Mouse (Mus musculus): Measurements from ENCODE around the gene Ltbp2. TPM values are rescaled to one million over a fixed set of nuclear protein-coding genes. Genes with fewer than 3 reads are reported as not detected.

Gene Ltbp2
- polyA plus RNA-seq, 1 experiment, result 0.23 TPM

DNA sequence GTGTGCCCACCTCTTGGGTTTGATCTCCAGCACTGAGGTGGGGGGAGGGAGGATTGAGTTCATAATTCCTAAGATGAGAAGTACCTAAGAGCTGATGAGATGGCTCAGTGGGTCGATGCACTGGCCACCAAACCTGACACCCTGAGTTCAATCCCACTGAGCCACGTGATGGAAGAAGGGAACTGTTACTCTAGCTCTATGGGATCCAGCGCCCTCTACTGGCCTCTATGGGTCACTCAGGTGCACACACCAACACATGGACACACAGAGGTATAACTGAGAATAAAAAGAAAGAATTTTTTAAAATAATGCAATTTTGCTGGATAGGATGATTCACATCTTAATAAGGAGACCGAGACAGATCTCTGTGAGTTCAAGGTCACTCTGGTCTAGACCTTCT, 57.8 kb downstream of the Ltbp2 start:
- TF ChIP-seq GATA1 (IDR thresholded peaks at IDR 0.05; ENCODE audit: low read length) (no peak), TAL1 (IDR thresholded peaks at IDR 0.05; ENCODE audit: low read length) (no peak)
- peaks cover 62% of the 10 kb centered on the region for H3K4me1 ChIP-seq (ENCODE audit: control insufficient read depth)
- H3K9me3 ChIP-seq (ENCODE audit: control insufficient read depth, low read length), result peaks cover 2% of the 10 kb centered on the region; the same call in 1 of the 2 replicates
- H3K36me3 ChIP-seq (ENCODE audit: control insufficient read depth), result peaks cover 3% of the 10 kb centered on the region; the same call in 1 of the 2 replicates
- H3K27me3 ChIP-seq (ENCODE audit: control insufficient read depth), result peaks cover 2% of the 10 kb centered on the region; the same call in 1 of the 2 replicates
- H3K4me3 ChIP-seq (replicated peaks), result no peak overlapping the region

DNA sequence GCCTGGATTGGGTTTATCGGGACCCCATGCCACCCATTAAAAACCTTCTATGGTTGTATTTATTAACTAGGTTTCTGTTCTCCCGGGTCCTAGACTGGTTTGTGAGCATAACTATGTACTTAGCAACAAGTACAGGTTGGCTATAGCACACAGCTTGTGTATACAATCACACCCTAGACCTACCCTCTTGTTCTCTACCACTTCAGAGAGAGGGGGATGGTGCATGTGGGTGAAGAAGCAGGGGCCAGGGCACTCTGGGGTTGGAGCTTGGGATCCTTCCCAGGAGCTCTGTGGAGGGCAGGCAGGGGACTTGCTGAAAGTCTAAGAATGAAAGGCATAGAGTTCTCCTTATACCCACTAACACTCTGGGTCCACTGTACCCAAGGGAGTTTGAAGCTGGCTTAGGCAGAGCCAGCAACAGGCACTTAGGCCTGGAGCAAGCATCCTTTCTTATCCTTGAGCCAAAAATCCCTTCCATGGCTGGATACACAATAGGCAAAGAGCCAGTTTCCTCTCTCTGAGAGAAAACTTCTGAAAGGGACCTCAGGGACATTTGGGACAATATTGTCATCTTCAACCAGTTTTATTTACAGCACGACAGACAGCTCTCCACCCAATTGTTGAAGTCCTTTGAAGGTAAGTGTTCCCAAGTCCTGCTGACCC, 61.5 kb downstream of the Ltbp2 start:
- peaks cover 4% of the 10 kb centered on the region for H3K27me3 ChIP-seq (ENCODE audit: control insufficient read depth)
- TF ChIP-seq TAL1 (IDR thresholded peaks at IDR 0.05; ENCODE audit: low read length) (no peak), GATA1 (IDR thresholded peaks at IDR 0.05; ENCODE audit: low read length) (no peak)
- H3K4me3 ChIP-seq (replicated peaks), result no peak overlapping the region
- H3K36me3 ChIP-seq (ENCODE audit: control insufficient read depth), result peaks cover 3% of the 10 kb centered on the region; the same call in 1 of the 2 replicates
- peaks cover 2% of the 10 kb centered on the region; the same call in 1 of the 2 replicates for H3K9me3 ChIP-seq (ENCODE audit: control insufficient read depth, low read length)
- H3K4me1 ChIP-seq (ENCODE audit: control insufficient read depth), result peaks cover 48% of the 10 kb centered on the region

DNA sequence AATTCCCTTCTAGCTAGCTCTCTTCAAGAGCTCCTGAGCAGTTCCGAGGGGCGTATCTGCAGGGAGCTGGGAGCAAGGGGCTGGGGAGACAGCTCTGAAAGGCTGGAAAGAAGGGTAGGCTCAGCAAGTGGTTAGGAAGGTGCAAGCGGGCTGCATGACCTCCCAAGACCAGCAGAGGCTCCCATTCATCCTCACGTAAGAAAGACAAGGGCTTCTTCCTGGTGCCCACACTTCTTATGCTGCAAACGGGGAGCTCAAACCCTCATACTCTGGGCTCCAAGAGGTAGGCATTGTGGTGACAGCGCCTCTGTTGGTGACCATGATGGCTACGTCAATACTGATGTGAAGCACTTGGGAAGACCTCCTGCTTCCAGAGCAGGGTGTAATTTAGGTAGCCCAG, 62.6 kb downstream of the Ltbp2 start:
- no peak for TF ChIP-seq GATA1 (IDR thresholded peaks at IDR 0.05; ENCODE audit: low read length)
- no peak for TF ChIP-seq TAL1 (IDR thresholded peaks at IDR 0.05; ENCODE audit: low read length)
- Histone ChIP-seq H3K36me3 (ENCODE audit: control insufficient read depth) (peaks cover 3% of the 10 kb centered on the region; the same call in 1 of the 2 replicates), H3K4me1 (ENCODE audit: control insufficient read depth) (peaks cover 38% of the 10 kb centered on the region), H3K9me3 (ENCODE audit: control insufficient read depth, low read length) (peaks cover 2% of the 10 kb centered on the region; the same call in 1 of the 2 replicates), H3K4me3 (replicated peaks) (no peak overlapping the region), H3K27me3 (ENCODE audit: control insufficient read depth) (peaks cover 8% of the 10 kb centered on the region)

DNA sequence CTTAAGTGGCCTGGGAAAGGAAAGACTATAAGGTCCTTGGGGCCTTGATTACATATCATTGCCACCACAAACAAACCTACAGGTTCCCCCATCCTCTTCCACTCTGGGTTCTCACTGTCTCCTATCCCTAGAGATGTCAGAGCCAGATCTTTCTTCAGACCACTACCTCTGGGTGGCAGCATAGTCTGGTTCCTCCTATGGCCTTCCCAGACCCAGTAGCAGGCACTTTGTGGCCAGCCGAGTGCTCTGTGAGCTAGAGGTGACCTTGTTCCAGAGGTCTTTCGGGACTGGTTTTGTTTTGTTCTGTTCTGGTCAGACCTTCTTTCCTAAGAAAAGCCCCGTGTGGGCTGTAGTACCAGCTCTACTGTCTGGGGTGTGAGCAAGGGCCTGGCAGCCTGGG, 64.3 kb downstream of the Ltbp2 start:
- H3K4me3 ChIP-seq (replicated peaks), result no peak overlapping the region
- H3K4me1 ChIP-seq (ENCODE audit: control insufficient read depth), result peaks cover 24% of the 10 kb centered on the region
- no peaks in the 10 kb centered on the region for H3K9me3 ChIP-seq (ENCODE audit: control insufficient read depth, low read length)
- H3K27me3 ChIP-seq (ENCODE audit: control insufficient read depth), result peaks cover 18% of the 10 kb centered on the region
- H3K36me3 ChIP-seq (ENCODE audit: control insufficient read depth), result no peaks in the 10 kb centered on the region; the same call in 1 of the 2 replicates
- no peak for TF ChIP-seq GATA1 (IDR thresholded peaks at IDR 0.05; ENCODE audit: low read length)
- no peak for TF ChIP-seq TAL1 (IDR thresholded peaks at IDR 0.05; ENCODE audit: low read length)

GRCm38 (mm10) chr12:84811510-84811909, 64.8 kb downstream of the Ltbp2 start:
- Histone ChIP-seq H3K4me1 (ENCODE audit: control insufficient read depth) (peaks cover 20% of the 10 kb centered on the region), H3K9me3 (ENCODE audit: control insufficient read depth, low read length) (no peaks in the 10 kb centered on the region), H3K27me3 (ENCODE audit: control insufficient read depth) (peaks cover 18% of the 10 kb centered on the region), H3K36me3 (ENCODE audit: control insufficient read depth) (no peaks in the 10 kb centered on the region), H3K4me3 (replicated peaks) (no peak overlapping the region)
- no peak for TF ChIP-seq TAL1 (IDR thresholded peaks at IDR 0.05; ENCODE audit: low read length)
- no peak for TF ChIP-seq GATA1 (IDR thresholded peaks at IDR 0.05; ENCODE audit: low read length)

GRCm38 (mm10) chr12:84810810-84811209, 65.5 kb downstream of the Ltbp2 start:
- Histone ChIP-seq H3K36me3 (ENCODE audit: control insufficient read depth) (no peaks in the 10 kb centered on the region), H3K4me1 (ENCODE audit: control insufficient read depth) (peaks cover 13% of the 10 kb centered on the region), H3K27me3 (ENCODE audit: control insufficient read depth) (peaks cover 20% of the 10 kb centered on the region), H3K4me3 (replicated peaks) (no peak overlapping the region), H3K9me3 (ENCODE audit: control insufficient read depth, low read length) (no peaks in the 10 kb centered on the region)
- TF ChIP-seq GATA1 (IDR thresholded peaks at IDR 0.05; ENCODE audit: low read length) (no peak), TAL1 (IDR thresholded peaks at IDR 0.05; ENCODE audit: low read length) (no peak)

DNA sequence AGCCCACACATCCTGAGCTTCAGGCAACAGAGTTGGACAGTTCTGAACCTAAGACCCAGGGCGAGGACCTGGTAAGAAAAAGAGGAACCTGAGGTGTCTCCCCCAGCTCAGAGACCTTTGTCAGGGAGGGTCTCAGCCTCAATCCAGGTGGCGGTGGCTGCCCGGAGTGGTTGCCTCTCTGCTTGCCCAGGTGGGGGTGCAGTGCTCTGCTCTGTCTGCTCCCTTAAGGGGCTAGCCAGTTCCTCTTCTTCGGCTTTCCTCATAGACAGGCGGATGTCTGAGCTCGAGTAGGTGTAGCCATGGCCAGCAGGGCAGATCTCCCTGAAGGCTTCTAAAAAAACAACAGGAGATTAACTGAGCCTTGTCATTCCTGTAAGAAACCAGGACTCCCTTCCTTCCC, 67.3 kb downstream of the Ltbp2 start:
- H3K36me3 ChIP-seq (ENCODE audit: control insufficient read depth), result no peaks in the 10 kb centered on the region
- peaks cover 24% of the 10 kb centered on the region for H3K27me3 ChIP-seq (ENCODE audit: control insufficient read depth)
- H3K4me1 ChIP-seq (ENCODE audit: control insufficient read depth), result peaks cover 7% of the 10 kb centered on the region
- no peaks in the 10 kb centered on the region for H3K9me3 ChIP-seq (ENCODE audit: control insufficient read depth, low read length)
- H3K4me3 ChIP-seq (replicated peaks), result no peak overlapping the region
- TF ChIP-seq GATA1 (IDR thresholded peaks at IDR 0.05; ENCODE audit: low read length) (no peak), TAL1 (IDR thresholded peaks at IDR 0.05; ENCODE audit: low read length) (no peak)

- Histone ChIP-seq H3K4me1 (ENCODE audit: control insufficient read depth) (peaks cover 7% of the 10 kb centered on the region), H3K4me3 (replicated peaks) (no peak overlapping the region), H3K36me3 (ENCODE audit: control insufficient read depth) (no peaks in the 10 kb centered on the region), H3K9me3 (ENCODE audit: control insufficient read depth, low read length) (no peaks in the 10 kb centered on the region), H3K27me3 (ENCODE audit: control insufficient read depth) (peaks cover 24% of the 10 kb centered on the region)
- no peak for TF ChIP-seq TAL1 (IDR thresholded peaks at IDR 0.05; ENCODE audit: low read length)
- TF ChIP-seq GATA1 (IDR thresholded peaks at IDR 0.05; ENCODE audit: low read length), result no peak
These were observed 69.0 kb downstream of the Ltbp2 start for GRCm38 (mm10) chr12:84807351-84807750.

GRCm38 (mm10) chr12:84806726-84807125, 69.6 kb downstream of the Ltbp2 start:
- TF ChIP-seq GATA1 (IDR thresholded peaks at IDR 0.05; ENCODE audit: low read length) (no peak), TAL1 (IDR thresholded peaks at IDR 0.05; ENCODE audit: low read length) (no peak)
- peaks cover 7% of the 10 kb centered on the region for H3K4me1 ChIP-seq (ENCODE audit: control insufficient read depth)
- no peaks in the 10 kb centered on the region for H3K36me3 ChIP-seq (ENCODE audit: control insufficient read depth)
- H3K27me3 ChIP-seq (ENCODE audit: control insufficient read depth), result peaks cover 28% of the 10 kb centered on the region
- H3K9me3 ChIP-seq (ENCODE audit: control insufficient read depth, low read length), result no peaks in the 10 kb centered on the region
- no peak overlapping the region for H3K4me3 ChIP-seq (replicated peaks)
